30 mouse cellular contexts compared by ENCODE assay signal in the genomic region with DNA sequence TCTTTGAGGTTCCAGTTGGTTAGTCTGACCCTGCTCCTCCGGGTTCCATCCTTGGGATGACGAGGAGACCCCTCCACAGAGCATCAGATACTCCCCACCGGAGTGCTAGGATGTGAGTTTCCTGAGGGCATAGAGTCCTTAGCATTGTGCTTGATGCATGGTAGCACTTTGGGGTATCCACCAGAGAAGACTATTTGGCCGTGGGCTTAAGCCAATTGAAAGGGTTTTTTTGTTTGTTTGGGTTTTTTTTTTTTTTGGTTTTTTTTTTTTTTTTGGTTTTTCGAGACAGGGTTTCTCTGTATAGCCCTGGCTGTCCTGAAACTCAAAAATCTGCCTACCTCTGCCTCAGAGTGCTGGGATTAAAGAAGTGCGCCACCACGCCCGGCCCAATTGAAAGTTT. TPM values are rescaled to one million over a fixed set of nuclear protein-coding genes. Genes with fewer than 3 reads are reported as not detected.
DNase-seq lines count a peak whose midpoint lies in the region; ATAC-seq and TF ChIP-seq lines count a peak whose summit lies in the region.
"Had no signal": no experiment of that assay in that cellular context is flagged by ENCODE, and none has a peak within 500 bp of the region (broad histone marks: within the 10 kb centered on the region; RNA-seq: fewer than 3 reads in every experiment).

No protein-coding gene starts in this region.

- ATAC-seq in neural tube, embryonic 15.5 days (ENCODE audit: low FRiP score) = no peak
- no peak for ATAC-seq in midbrain, embryonic 14.5 days (ENCODE audit: low FRiP score, low TSS enrichment)
- ATAC-seq: activated CD4-positive, CD25-positive, alpha-beta regulatory T cell, adult 4 months; CD4-positive, CD25-positive, alpha-beta regulatory T cell, adult 4 months; forebrain, embryonic 13.5 days; forebrain, embryonic 16.5 days; intestine, postnatal 0 days had no signal

- no peaks in the 10 kb centered on the region for H3K36me3 ChIP-seq in neural tube, embryonic 15.5 days
- H3K36me3 ChIP-seq in MEL (ENCODE audit: control insufficient read depth in 1 of 2, insufficient read depth in 2 of 2, low read length in 2 of 2) = peaks cover 0 to 15% of the 10 kb centered on the region in 2 experiments; a peak in 2 of 4 replicates
- H3K36me3 ChIP-seq in midbrain, embryonic 14.5 days (ENCODE audit: control insufficient read depth, insufficient read depth, low read length) = no peaks in the 10 kb centered on the region
- H3K36me3 ChIP-seq: embryonic facial prominence, embryonic 10.5 days; embryonic facial prominence, embryonic 13.5 days; forebrain, embryonic 10.5 days; G1E; heart, embryonic 12.5 days; heart, embryonic 15.5 days; hindbrain, embryonic 12.5 days; hindbrain, embryonic 15.5 days had no signal

- H3K27me3 ChIP-seq in neural tube, embryonic 15.5 days (replicated peaks) = no peaks in the 10 kb centered on the region
- H3K27me3 ChIP-seq in MEL (ENCODE audit: control insufficient read depth in 1 of 2, insufficient read depth in 2 of 2, low read length in 2 of 2) = no peaks in the 10 kb centered on the region
- H3K27me3 ChIP-seq in midbrain, embryonic 14.5 days (ENCODE audit: control insufficient read depth, insufficient read depth, low read length) = no peaks in the 10 kb centered on the region
- H3K27me3 ChIP-seq: embryonic facial prominence, embryonic 13.5 days; forebrain, embryonic 13.5 days; heart, embryonic 12.5 days; heart, embryonic 15.5 days; hindbrain, embryonic 12.5 days; hindbrain, embryonic 15.5 days had no signal

- peaks cover 25% of the 10 kb centered on the region for H3K4me1 ChIP-seq in neural tube, embryonic 15.5 days
- peaks cover 7 to 17% of the 10 kb centered on the region in 2 experiments for H3K4me1 ChIP-seq in MEL (ENCODE audit: control insufficient read depth in 1 of 2, insufficient read depth in 2 of 2, low read length in 2 of 2)
- H3K4me1 ChIP-seq in embryonic fibroblast, embryonic 13.5 days (ENCODE audit: control insufficient read depth, insufficient read depth, low read length) = peaks cover 6% of the 10 kb centered on the region
- H3K4me1 ChIP-seq in midbrain, embryonic 14.5 days (ENCODE audit: control insufficient read depth, insufficient read depth, low read length) = peaks cover 20% of the 10 kb centered on the region

- H3K4me2 ChIP-seq in neural tube, embryonic 15.5 days = no peak overlapping the region
- no peak overlapping the region for H3K4me2 ChIP-seq in midbrain, embryonic 14.5 days (ENCODE audit: low read length)
- H3K4me2 ChIP-seq: embryonic facial prominence, embryonic 13.5 days; forebrain, embryonic 13.5 days; heart, embryonic 12.5 days; heart, embryonic 15.5 days; hindbrain, embryonic 12.5 days; hindbrain, embryonic 15.5 days had no signal

- WGBS in neural tube, embryonic 15.5 days = 85% methylated on average over 8 of the region's 8 CpGs
- WGBS in midbrain, embryonic 14.5 days = 84% methylated on average over 8 of the region's 8 CpGs

- no peak for TF ChIP-seq RAD21 in MEL (IDR thresholded peaks at IDR 0.05; ENCODE audit: low read depth, low read length)

- TF ChIP-seq EP300 in MEL (IDR thresholded peaks at IDR 0.05; ENCODE audit: low read depth in 1 of 2, low read length in 2 of 2) = no peak

- no peak overlapping the region for H3K4me3 ChIP-seq in neural tube, embryonic 15.5 days (replicated peaks)
- no peak overlapping the region for H3K4me3 ChIP-seq in MEL (ENCODE audit: control insufficient read depth in 1 of 2, insufficient read depth in 1 of 2, low read depth in 2 of 2, low read length in 2 of 2)
- no peak overlapping the region for H3K4me3 ChIP-seq in embryonic fibroblast, embryonic 13.5 days (ENCODE audit: insufficient read depth, low read length)
- no peak overlapping the region for H3K4me3 ChIP-seq in midbrain, embryonic 14.5 days (replicated peaks; ENCODE audit: low read depth, low read length)
- H3K4me3 ChIP-seq: embryonic facial prominence, embryonic 10.5 days; embryonic facial prominence, embryonic 13.5 days; forebrain, embryonic 10.5 days; forebrain, embryonic 13.5 days; heart, embryonic 12.5 days; heart, embryonic 15.5 days; hindbrain, embryonic 12.5 days; hindbrain, embryonic 15.5 days had no signal

- H3K9me3 ChIP-seq in neural tube, embryonic 15.5 days (replicated peaks) = no peaks in the 10 kb centered on the region
- no peaks in the 10 kb centered on the region for H3K9me3 ChIP-seq in MEL (replicated peaks; ENCODE audit: insufficient read depth, low read length)
- H3K9me3 ChIP-seq in midbrain, embryonic 14.5 days (ENCODE audit: control insufficient read depth, low read length) = no peaks in the 10 kb centered on the region
- H3K9me3 ChIP-seq: embryonic facial prominence, embryonic 10.5 days; embryonic facial prominence, embryonic 13.5 days; forebrain, embryonic 10.5 days; forebrain, embryonic 13.5 days; G1E; heart, embryonic 12.5 days; heart, embryonic 15.5 days; hindbrain, embryonic 12.5 days; hindbrain, embryonic 15.5 days had no signal

- peaks cover 2% of the 10 kb centered on the region; the same call in 1 of the 2 replicates for H3K79me2 ChIP-seq in MEL (ENCODE audit: control insufficient read depth, insufficient read depth, low read length, poor library complexity)

- TF ChIP-seq POLR2A in MEL (IDR thresholded peaks at IDR 0.05; ENCODE audit: control insufficient read depth in 1 of 2, insufficient read depth in 1 of 2, low read depth in 1 of 2, low read length in 2 of 2, poor library complexity in 1 of 2) = no peak
- no peak for TF ChIP-seq POLR2A in embryonic fibroblast, embryonic 13.5 days (IDR thresholded peaks at IDR 0.05; ENCODE audit: low read depth, low read length)

- peak; percentile 11 for DNase-seq in neural tube, embryonic 10.5 days (ENCODE audit: extremely low spot score, low spot score)
- DNase-seq in MEL (ENCODE audit: low read depth, low spot score) = no peak
- DNase-seq in midbrain, embryonic 14.5 days = no peak
- DNase-seq in gastrocnemius, postnatal 10 days = no peak
- DNase-seq: adrenal gland, adult 8-10 months; adrenal gland, postnatal 36 days; cerebellum, adult 11 months; cerebellum, adult 2 months; cerebellum, adult 9-11 months; cerebellum, postnatal 25 days; embryo, embryonic 11 days; gastrocnemius, postnatal 14 days; heart, adult 18-20 months; heart, postnatal 10 days; heart, postnatal 4 days had no signal

- no peak overlapping the region for H3K27ac ChIP-seq in neural tube, embryonic 15.5 days (replicated peaks)
- no peak overlapping the region for H3K27ac ChIP-seq in MEL (ENCODE audit: control insufficient read depth, low read depth, low read length)
- H3K27ac ChIP-seq in embryonic fibroblast, embryonic 13.5 days (ENCODE audit: insufficient read depth, low read length) = peak overlapping the region; percentile 67; the same call in 1 of the 2 replicates
- H3K27ac ChIP-seq in midbrain, embryonic 14.5 days (replicated peaks; ENCODE audit: low read depth, low read length) = no peak overlapping the region
- H3K27ac ChIP-seq: embryonic facial prominence, embryonic 10.5 days; embryonic facial prominence, embryonic 13.5 days; forebrain, embryonic 13.5 days; heart, embryonic 15.5 days; hindbrain, embryonic 12.5 days; hindbrain, embryonic 15.5 days had no signal

- H3K9ac ChIP-seq in neural tube, embryonic 15.5 days (replicated peaks) = no peak overlapping the region
- H3K9ac ChIP-seq in MEL (ENCODE audit: control insufficient read depth, low read depth, low read length, poor library complexity, severe bottlenecking) = no peak overlapping the region
- H3K9ac ChIP-seq in midbrain, embryonic 14.5 days (replicated peaks; ENCODE audit: low read length) = no peak overlapping the region
- H3K9ac ChIP-seq: embryonic facial prominence, embryonic 13.5 days; forebrain, embryonic 13.5 days; heart, embryonic 12.5 days; heart, embryonic 15.5 days; hindbrain, embryonic 12.5 days; hindbrain, embryonic 15.5 days had no signal

- TF ChIP-seq CTCF in MEL (IDR thresholded peaks at IDR 0.05 in 2 of 3, conservative IDR thresholded peaks at IDR 0.05 in 1 of 3; ENCODE audit: control insufficient read depth in 1 of 3, insufficient read depth in 1 of 3, low read depth in 2 of 3, low read length in 3 of 3, poor library complexity in 1 of 3, severe bottlenecking in 1 of 3) = no peak
- no peak for TF ChIP-seq CTCF in embryonic fibroblast, embryonic 13.5 days (IDR thresholded peaks at IDR 0.05; ENCODE audit: borderline replicate concordance, insufficient read depth, low read length)

TF ChIP-seq in MEL, 35 proteins besides CTCF, POLR2A, EP300 and RAD21:
- no peak for TF ChIP-seq GABPA (IDR thresholded peaks at IDR 0.05; ENCODE audit: low read depth, low read length)
- TF ChIP-seq ZNF384 (IDR thresholded peaks at IDR 0.05; ENCODE audit: low read depth, low read length) = peak; percentile 64

RNA-seq across cellular contexts. Expression of a gene that starts 24.9 kb away (rescaled TPM):
- 375 and 397 TPM in 2 replicates for polyA plus RNA-seq in neural tube, embryonic 15.5 days (2015; fragmentation: Nextera tagmentation; extraction: Ambion mirVana)
- 167 and 175 TPM in 2 replicates for total RNA-seq in MEL (2012; rRNA removed)
- 100 to 1,000 TPM; 216 to 583 TPM for polyA plus RNA-seq in MEL (2012; ENCODE audit: insufficient read depth in 1 of 2, insufficient read length in 2 of 2, low read depth in 1 of 2, low replicate concordance in 2 of 2, missing spikeins in 1 of 2)
- 1,359 and 1,364 TPM in 2 replicates for polyA plus RNA-seq in embryonic fibroblast, embryonic 13.5 days (2011; ENCODE audit: insufficient read length, low read depth, missing spikeins)
- polyA plus RNA-seq in midbrain, embryonic 14.5 days (2014; fragmentation: Nextera tagmentation; extraction: Ambion mirVana) = 351 and 564 TPM in 2 replicates
- 100 to 1,000 TPM; 563 to 619 TPM for total RNA-seq in gastrocnemius, postnatal 10 days (2021)
